Mouse (Mus musculus) G1E (cell line): ENCODE data around the gene Kdm2b.

ENCODE experiments used
- CTCF ChIP-seq: IDR thresholded peaks from 2 replicates; pipeline ENCODE4 v1.5.1; 2012; ENCODE audit warnings: low read depth, low read length, inconsistent platforms, mixed read lengths
- GATA1 ChIP-seq: IDR thresholded peaks from 2 replicates; pipeline ENCODE4 v1.6.1; 2012; ENCODE audit warnings: borderline replicate concordance, low read length, inconsistent platforms, mixed read lengths
- TAL1 ChIP-seq: conservative IDR thresholded peaks from 2 replicates; pipeline ENCODE4 v1.6.1; 2012; ENCODE audit warnings: low read depth, low read length, inconsistent platforms, mixed read lengths

DNA sequence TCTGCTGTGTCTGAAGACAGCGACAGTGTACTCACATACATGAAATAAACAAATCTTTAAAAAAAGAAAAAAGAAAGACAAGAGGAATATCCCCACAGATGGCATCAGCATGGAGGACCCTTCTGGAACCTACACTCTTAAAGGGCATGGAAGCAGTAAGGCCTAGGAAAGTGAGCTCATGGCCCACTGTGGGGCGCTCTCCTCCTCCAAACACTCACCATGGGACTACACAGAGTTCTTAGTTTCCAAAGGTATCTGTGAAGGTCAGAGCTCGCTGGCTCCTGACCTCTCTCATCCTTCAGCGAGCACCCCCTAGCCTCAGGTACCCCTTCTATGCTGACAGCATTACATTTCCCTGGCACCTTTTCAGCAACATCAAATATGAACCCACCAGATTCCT is 53.8 kb downstream of the Kdm2b start:
- TF ChIP-seq CTCF (no peak), TAL1 (no peak), GATA1 (no peak)
